Mouse (Mus musculus) stomach, embryonic 16.5 days (tissue): ENCODE measurements at regions not wholly inside any gene's neighbourhood (a gene's known extent, or its start where the extent isn't known, plus 50 kb on each side); places are given as distances from the start of the nearest gene placed in this dataset.

Source experiments
- ATAC-seq: fragments of 200-750 bp; cut with Nextera tagmentation; 2 replicates; pipeline ENCODE4 v1.8.0; 2017; ENCODE audit warnings: moderate number of reproducible peaks, moderate TSS enrichment; ENCODE audit not compliant: insufficient read depth, low FRiP score
- H3K27ac ChIP-seq: fragments of 300-500 bp; sonication (generic); 2 replicates; pipeline ENCODE4 v1.5.1; 2014; ENCODE audit warnings: low read length
- H3K27me3 ChIP-seq: fragments of 300-500 bp; sonication (generic); 2 replicates; pipeline ENCODE4 v1.6.1; 2014; ENCODE audit warnings: low read length, control low read depth, mixed read lengths; ENCODE audit not compliant: control insufficient read depth, insufficient read depth
- H3K36me3 ChIP-seq: fragments of 300-500 bp; sonication (generic); 2 replicates; pipeline ENCODE4 v1.6.1; 2014; ENCODE audit warnings: low read length; ENCODE audit not compliant: control insufficient read depth, insufficient read depth
- H3K4me1 ChIP-seq: fragments of 300-500 bp; sonication (generic); 2 replicates; pipeline ENCODE4 v1.6.1; 2014; ENCODE audit warnings: low read length, control low read depth, mixed read lengths; ENCODE audit not compliant: control insufficient read depth, insufficient read depth
- H3K4me2 ChIP-seq: fragments of 300-500 bp; sonication (generic); 2 replicates; pipeline ENCODE4 v1.6.1; 2014; ENCODE audit warnings: low read depth, low read length, mixed read lengths
- H3K4me3 ChIP-seq: fragments of 300-500 bp; sonication (generic); replicated peaks from 2 replicates; pipeline ENCODE4 v1.5.1; 2014; ENCODE audit warnings: mild to moderate bottlenecking, low read length
- H3K9ac ChIP-seq: fragments of 300-500 bp; sonication (generic); 2 replicates; pipeline ENCODE4 v1.6.1; 2014; ENCODE audit warnings: low read length
- H3K9me3 ChIP-seq: fragments of 300-500 bp; sonication (generic); replicated peaks from 2 replicates; pipeline ENCODE4 v1.6.1; 2016; ENCODE audit warnings: low read length, control low read depth; ENCODE audit not compliant: control insufficient read depth
- WGBS: fragments of 180-500 bp; shearing (Covaris S2); extraction: QIAGEN DNeasy Blood & Tissue Kit; methylation state at CpG from one replicate; pipeline ENCODE4 v1.1.7; 2014; 5-methylcytosine and 5-hydroxymethylcytosine counted together

- H3K27me3 ChIP-seq, result no peaks in the 10 kb centered on the region
- H3K4me1 ChIP-seq, result no peaks in the 10 kb centered on the region
- ATAC-seq, result no peak
- no peaks in the 10 kb centered on the region for H3K36me3 ChIP-seq
- H3K9ac ChIP-seq, result no peak overlapping the region
- WGBS, result 57% methylated on average over 4 of the region's 4 CpGs
- H3K4me3 ChIP-seq, result no peak overlapping the region
- no peaks in the 10 kb centered on the region for H3K9me3 ChIP-seq
- H3K4me2 ChIP-seq, result no peak overlapping the region
- H3K27ac ChIP-seq, result no peak overlapping the region
Observed at GRCm38 (mm10) chr2:34088832-34089231, 201.1 kb upstream of the Mvb12b start.

- ATAC-seq, result no peak
- Histone ChIP-seq H3K9me3 (no peaks in the 10 kb centered on the region), H3K4me1 (no peaks in the 10 kb centered on the region), H3K36me3 (no peaks in the 10 kb centered on the region), H3K9ac (no peak overlapping the region), H3K27ac (no peak overlapping the region), H3K4me2 (no peak overlapping the region), H3K27me3 (no peaks in the 10 kb centered on the region), H3K4me3 (no peak overlapping the region)
- WGBS, result 71% methylated on average over 3 of the region's 3 CpGs
Observed at GRCm38 (mm10) chr2:34086130-34086529, 198.4 kb upstream of the Mvb12b start.

- no peak for ATAC-seq
- Histone ChIP-seq H3K9me3 (no peaks in the 10 kb centered on the region), H3K4me3 (no peak overlapping the region), H3K9ac (no peak overlapping the region), H3K4me2 (no peak overlapping the region), H3K27me3 (no peaks in the 10 kb centered on the region), H3K27ac (no peak overlapping the region), H3K4me1 (no peaks in the 10 kb centered on the region), H3K36me3 (no peaks in the 10 kb centered on the region)
- WGBS, result 72% methylated on average over 1 of the region's 1 CpGs
Observed at GRCm38 (mm10) chr2:34084513-34084912, 196.8 kb upstream of the Mvb12b start.

GRCm38 (mm10) chr2:34082486-34082885 lies 194.7 kb upstream of the Mvb12b start:
- Histone ChIP-seq H3K9me3 (no peaks in the 10 kb centered on the region), H3K36me3 (no peaks in the 10 kb centered on the region), H3K27ac (no peak overlapping the region), H3K4me1 (no peaks in the 10 kb centered on the region), H3K4me3 (no peak overlapping the region), H3K4me2 (no peak overlapping the region), H3K27me3 (no peaks in the 10 kb centered on the region), H3K9ac (no peak overlapping the region)
- no peak for ATAC-seq
- 73% methylated on average over 7 of the region's 7 CpGs for WGBS

- no peaks in the 10 kb centered on the region for H3K36me3 ChIP-seq
- H3K9me3 ChIP-seq, result no peaks in the 10 kb centered on the region
- no peaks in the 10 kb centered on the region for H3K4me1 ChIP-seq
- no peaks in the 10 kb centered on the region for H3K27me3 ChIP-seq
- WGBS, result 29% methylated on average over 3 of the region's 3 CpGs
- no peak overlapping the region for H3K9ac ChIP-seq
- no peak for ATAC-seq
- no peak overlapping the region for H3K27ac ChIP-seq
- no peak overlapping the region for H3K4me2 ChIP-seq
- no peak overlapping the region for H3K4me3 ChIP-seq
Observed at GRCm38 (mm10) chr2:34080176-34080575, 192.4 kb upstream of the Mvb12b start.

- H3K4me2 ChIP-seq, result no peak overlapping the region
- H3K36me3 ChIP-seq, result no peaks in the 10 kb centered on the region
- ATAC-seq, result no peak
- no peaks in the 10 kb centered on the region for H3K4me1 ChIP-seq
- H3K27ac ChIP-seq, result no peak overlapping the region
- no peaks in the 10 kb centered on the region for H3K27me3 ChIP-seq
- WGBS, result 75% methylated on average over 12 of the region's 12 CpGs
- no peaks in the 10 kb centered on the region for H3K9me3 ChIP-seq
- no peak overlapping the region for H3K9ac ChIP-seq
- H3K4me3 ChIP-seq, result no peak overlapping the region
Observed at GRCm38 (mm10) chr2:34079282-34079681, 191.5 kb upstream of the Mvb12b start.

GRCm38 (mm10) chr2:34078875-34079262 lies 191.1 kb upstream of the Mvb12b start:
- ATAC-seq, result no peak
- Histone ChIP-seq H3K4me2 (no peak overlapping the region), H3K27me3 (no peaks in the 10 kb centered on the region), H3K36me3 (no peaks in the 10 kb centered on the region), H3K9me3 (no peaks in the 10 kb centered on the region), H3K4me1 (no peaks in the 10 kb centered on the region), H3K9ac (no peak overlapping the region), H3K27ac (no peak overlapping the region), H3K4me3 (no peak overlapping the region)
- 84% methylated on average over 4 of the region's 4 CpGs for WGBS

GRCm38 (mm10) chr2:34078248-34078874 lies 190.6 kb upstream of the Mvb12b start:
- Histone ChIP-seq H3K9me3 (no peaks in the 10 kb centered on the region), H3K27me3 (no peaks in the 10 kb centered on the region), H3K36me3 (no peaks in the 10 kb centered on the region), H3K4me2 (no peak overlapping the region), H3K4me1 (no peaks in the 10 kb centered on the region), H3K4me3 (no peak overlapping the region), H3K27ac (no peak overlapping the region), H3K9ac (no peak overlapping the region)
- no peak for ATAC-seq
- 81% methylated on average over 3 of the region's 3 CpGs for WGBS

- 70% methylated on average over 4 of the region's 4 CpGs for WGBS
- no peaks in the 10 kb centered on the region for H3K36me3 ChIP-seq
- no peak overlapping the region for H3K4me3 ChIP-seq
- no peaks in the 10 kb centered on the region for H3K27me3 ChIP-seq
- H3K9me3 ChIP-seq, result no peaks in the 10 kb centered on the region
- ATAC-seq, result no peak
- H3K4me1 ChIP-seq, result no peaks in the 10 kb centered on the region
- H3K4me2 ChIP-seq, result no peak overlapping the region
- H3K27ac ChIP-seq, result no peak overlapping the region
- no peak overlapping the region for H3K9ac ChIP-seq
Observed at GRCm38 (mm10) chr2:34076346-34076745, 188.6 kb upstream of the Mvb12b start.

GRCm38 (mm10) chr2:34074066-34074465 lies 186.3 kb upstream of the Mvb12b start:
- Histone ChIP-seq H3K27me3 (no peaks in the 10 kb centered on the region), H3K27ac (no peak overlapping the region), H3K9me3 (no peaks in the 10 kb centered on the region), H3K4me2 (no peak overlapping the region), H3K9ac (no peak overlapping the region), H3K4me3 (no peak overlapping the region), H3K36me3 (no peaks in the 10 kb centered on the region), H3K4me1 (no peaks in the 10 kb centered on the region)
- no peak for ATAC-seq
- 55% methylated on average over 3 of the region's 3 CpGs for WGBS
